Mouse (Mus musculus) ovary, postnatal 10 days (tissue): ENCODE data around the gene Hoxa6.

Source experiments
- DNase-seq: peaks from one replicate; pipeline ENCODE4 v3.0.0; 2022; ENCODE audit warnings: low spot score

The Hoxa6 gene

DNA sequence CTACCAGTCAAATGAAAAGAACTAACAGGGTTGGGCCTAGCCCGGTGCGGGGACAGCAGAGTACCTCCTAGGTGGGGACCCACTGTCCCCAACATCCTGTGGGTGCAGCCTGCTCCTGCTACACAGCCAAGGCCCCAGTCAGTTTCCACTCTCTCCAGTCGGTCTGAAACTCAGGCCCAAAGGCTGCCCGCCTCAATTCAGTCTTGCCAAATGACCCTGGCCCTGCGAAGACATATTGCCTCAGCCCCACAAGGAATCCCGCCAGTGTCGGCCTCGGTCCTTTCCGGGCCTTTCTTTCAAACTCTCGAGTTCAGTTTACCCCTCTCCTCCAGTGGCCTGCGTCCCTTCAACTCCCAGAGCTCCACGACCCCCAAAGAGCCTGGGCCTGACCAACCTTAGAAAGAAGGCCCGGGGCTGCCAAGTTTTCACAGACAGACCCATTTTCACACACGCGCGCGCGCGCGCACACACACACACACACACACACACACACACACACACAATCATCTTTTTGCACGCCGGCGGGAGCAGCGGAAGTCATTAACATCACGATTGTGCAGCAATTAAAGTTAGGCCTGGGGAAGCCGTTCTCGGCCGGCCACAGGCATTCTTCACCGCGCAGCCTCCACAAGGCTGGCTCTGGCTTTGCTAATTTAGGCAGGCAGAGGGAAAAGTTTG is 8.3 kb downstream of the Hoxa6 start:
- no peak for DNase-seq

- no peak for DNase-seq
Measured at GRCm38 (mm10) chr6:52197271-52197670, 11.3 kb downstream of the Hoxa6 start.

- no peak for DNase-seq
Measured at GRCm38 (mm10) chr6:52196811-52197210, 11.7 kb downstream of the Hoxa6 start.

DNA sequence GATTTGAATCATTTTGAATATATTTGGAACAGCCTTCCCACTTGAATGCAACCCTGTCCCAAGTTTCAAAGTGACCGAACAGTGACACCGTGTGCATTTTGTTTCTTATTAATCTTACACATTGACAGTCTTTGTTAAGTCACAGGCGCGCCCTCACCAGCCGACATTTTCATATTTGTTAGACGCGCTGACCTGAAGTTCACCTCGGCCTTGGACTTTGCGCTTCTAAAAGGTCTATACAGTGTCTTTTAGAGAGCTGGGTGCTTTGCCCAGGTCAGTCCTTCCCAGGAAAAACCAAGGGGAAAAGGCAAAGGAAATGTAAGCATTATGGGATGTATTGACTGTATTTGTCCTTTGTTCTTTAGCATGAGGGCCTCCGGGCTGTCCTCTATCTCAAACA is 13.8 kb downstream of the Hoxa6 start:
- DNase-seq = no peak

DNA sequence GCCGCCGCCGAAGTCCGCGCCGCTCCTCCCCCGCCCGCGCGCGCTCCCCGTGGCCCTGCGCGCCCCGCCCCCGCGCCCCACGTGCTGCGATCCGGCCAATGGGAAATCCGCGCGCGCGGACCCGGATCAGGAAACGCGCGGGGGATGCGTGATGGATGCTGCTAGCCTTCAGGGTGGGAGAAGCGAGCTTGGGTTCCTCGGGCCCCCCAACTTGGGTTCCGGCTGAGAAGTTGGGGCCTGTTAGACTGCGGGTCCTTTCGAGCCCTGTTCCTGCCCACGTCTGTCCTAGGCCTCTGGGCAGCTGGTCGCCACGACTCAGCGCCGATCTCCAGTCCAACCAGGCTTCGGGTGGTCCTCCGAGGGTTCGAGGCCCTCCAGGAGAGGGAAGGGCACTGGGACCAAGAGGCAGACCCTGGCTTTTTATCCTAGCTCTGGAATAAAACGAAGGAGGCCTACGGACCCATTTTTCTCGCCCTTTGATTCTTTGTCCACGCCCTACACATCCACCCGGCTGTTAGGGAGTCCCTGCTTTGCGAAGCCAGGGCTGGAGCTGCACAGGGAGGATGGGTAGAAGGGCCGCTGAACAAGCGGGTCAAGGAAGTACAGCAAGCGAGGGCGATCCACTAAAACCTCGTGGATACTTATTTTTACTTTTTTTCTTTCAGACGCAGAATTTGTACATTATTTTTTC is 16.5 kb downstream of the Hoxa6 start:
- DNase-seq = peak; percentile 75

DNA sequence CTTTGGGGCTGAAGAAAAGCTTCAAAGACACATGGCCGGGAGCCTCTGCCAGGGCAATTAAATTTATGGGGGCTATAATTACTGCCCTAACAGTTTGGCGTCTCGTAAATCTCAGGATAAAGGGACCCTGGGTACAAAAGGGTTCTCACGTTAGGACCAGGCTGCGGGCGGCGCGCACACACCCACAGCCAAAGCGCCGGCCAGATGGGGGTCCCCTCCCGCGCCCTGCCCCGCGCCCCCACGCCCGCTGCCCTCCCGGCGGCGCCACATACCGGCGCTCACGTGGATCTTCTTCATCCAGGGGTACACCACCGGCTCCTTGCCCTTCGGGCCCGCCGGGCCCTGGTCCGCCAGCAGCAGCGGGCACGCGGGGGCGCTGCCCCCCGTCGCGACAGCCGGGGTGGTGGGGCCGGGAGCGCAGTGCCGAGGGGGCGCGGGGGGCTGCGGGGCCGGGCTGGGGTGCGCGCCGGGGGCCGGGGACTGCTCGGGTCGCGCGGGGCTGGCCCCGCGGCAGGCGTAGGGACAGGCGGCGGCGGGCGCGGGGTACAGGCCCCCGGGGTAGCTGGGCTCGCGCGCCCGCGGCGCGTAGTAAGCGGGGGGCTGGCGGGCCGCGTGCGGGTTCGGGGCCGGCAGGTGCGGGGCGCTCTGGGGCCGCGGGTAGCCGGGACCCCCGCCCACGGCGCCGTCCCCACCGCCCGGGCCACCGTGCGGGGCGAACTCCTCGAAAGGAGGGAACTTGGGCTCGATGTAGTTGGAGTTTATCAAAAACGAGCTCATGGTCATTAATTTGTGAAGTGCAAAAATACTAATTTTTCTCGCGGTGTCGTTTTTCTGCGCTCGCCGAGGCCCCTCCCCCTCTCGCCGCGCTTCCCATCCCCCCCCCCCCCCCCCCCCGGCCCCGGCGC is 17.4 kb downstream of the Hoxa6 start, which contains the start of gene Hoxa4:
Gene Hoxa4 (minus strand): TSS at position 848 of the 905 bp plus-strand sequence.
- no peak for DNase-seq

- DNase-seq = no peak
Measured at GRCm38 (mm10) chr6:52190410-52190809, 18.1 kb downstream of the Hoxa6 start.

DNA sequence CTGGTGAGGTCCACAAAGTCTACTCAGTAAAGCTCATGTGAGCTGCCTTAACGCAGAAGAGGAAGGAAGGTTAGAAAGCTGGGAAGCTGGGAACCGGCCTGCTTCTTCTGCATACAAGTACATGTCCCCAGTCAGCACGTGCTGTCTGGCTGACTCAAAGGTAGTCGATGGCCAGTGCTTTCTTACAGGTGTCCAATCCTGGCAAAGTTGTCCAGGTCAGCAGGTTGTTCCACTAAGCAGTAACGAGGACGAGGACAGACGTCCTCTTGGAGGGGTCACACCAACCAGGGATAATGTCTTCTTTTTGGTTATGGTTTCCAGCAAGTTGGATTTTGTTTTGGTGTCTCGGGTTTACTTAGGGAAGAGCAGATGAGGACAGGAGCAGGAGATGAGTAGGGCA is 18.6 kb downstream of the Hoxa6 start:
- DNase-seq = no peak

DNA sequence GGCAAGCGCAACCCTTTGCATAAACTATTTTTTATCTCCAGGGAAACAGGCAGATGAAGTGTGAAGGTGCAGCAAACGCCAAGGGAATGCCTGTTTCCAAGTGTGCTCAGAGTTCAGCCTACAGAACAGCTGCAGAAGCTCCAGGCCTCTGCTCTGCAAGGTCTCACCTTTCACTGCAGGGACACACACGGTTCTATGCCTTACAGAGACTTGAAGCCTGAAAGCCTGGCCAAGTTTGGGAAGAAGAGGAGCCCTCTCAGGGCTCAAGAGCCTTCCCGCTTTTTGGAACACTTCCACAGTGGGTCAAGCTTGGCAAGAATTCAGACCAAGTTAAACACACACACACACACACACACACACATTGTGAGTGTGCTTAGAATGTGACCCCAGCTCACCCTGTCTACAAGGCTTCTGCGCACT is 19.3 kb downstream of the Hoxa6 start:
- no peak for DNase-seq

- DNase-seq = no peak
Measured at GRCm38 (mm10) chr6:52186500-52186899, 22.0 kb downstream of the Hoxa6 start.

GRCm38 (mm10) chr6:52185834-52186233 is 22.7 kb downstream of the Hoxa6 start:
- no peak for DNase-seq

DNA sequence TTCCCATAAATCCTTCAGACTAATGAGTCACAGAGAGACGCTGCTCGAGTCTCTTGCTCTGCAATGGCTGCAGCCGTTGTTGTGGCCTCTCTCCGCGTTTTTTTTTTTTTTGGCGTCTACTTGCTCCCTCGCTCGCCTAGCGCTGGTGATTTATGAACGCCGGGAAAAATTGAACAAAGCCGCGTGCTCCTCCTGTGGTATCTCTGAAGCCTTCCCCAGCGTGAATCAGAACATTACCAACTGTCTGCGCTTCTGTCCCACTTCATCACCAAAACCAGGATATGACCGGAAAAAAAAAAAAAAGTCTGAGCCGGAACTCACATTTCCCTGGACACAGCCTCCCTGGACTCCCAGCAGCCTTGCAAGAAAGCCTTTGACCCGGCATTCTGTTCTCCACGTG is 23.3 kb downstream of the Hoxa6 start:
- no peak for DNase-seq

- no peak for DNase-seq
Measured at GRCm38 (mm10) chr6:52184668-52185067, 23.9 kb downstream of the Hoxa6 start.

GRCm38 (mm10) chr6:52183311-52184080 is 25.0 kb downstream of the Hoxa6 start:
- no peak for DNase-seq

GRCm38 (mm10) chr6:52182793-52183192 is 25.7 kb downstream of the Hoxa6 start:
- DNase-seq = no peak

- DNase-seq = no peak
Measured at GRCm38 (mm10) chr6:52182030-52182429, 26.5 kb downstream of the Hoxa6 start.

DNA sequence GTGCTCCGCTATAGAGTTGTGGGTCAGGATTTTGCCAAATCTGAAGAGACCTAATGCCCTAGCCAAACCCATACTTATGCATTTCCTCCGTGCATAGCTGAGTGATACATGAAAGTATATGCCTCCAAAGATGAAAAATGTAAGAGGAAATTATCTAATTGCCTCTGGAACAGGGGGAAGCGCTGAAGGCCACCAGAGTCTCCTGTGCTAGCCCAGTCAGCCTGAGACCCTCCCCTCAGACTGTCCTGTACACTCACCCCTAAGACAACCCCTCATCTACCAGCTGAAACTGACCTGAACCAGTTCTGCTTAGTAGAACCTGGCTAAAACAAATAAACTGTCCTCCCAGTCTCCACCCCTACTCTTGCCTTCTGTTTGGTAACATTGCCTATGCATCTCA is 27.8 kb downstream of the Hoxa6 start:
- no peak for DNase-seq

- DNase-seq = no peak
Measured at GRCm38 (mm10) chr6:52180213-52180710, 28.3 kb downstream of the Hoxa6 start.

GRCm38 (mm10) chr6:52179690-52180089 is 28.8 kb downstream of the Hoxa6 start:
- no peak for DNase-seq

DNA sequence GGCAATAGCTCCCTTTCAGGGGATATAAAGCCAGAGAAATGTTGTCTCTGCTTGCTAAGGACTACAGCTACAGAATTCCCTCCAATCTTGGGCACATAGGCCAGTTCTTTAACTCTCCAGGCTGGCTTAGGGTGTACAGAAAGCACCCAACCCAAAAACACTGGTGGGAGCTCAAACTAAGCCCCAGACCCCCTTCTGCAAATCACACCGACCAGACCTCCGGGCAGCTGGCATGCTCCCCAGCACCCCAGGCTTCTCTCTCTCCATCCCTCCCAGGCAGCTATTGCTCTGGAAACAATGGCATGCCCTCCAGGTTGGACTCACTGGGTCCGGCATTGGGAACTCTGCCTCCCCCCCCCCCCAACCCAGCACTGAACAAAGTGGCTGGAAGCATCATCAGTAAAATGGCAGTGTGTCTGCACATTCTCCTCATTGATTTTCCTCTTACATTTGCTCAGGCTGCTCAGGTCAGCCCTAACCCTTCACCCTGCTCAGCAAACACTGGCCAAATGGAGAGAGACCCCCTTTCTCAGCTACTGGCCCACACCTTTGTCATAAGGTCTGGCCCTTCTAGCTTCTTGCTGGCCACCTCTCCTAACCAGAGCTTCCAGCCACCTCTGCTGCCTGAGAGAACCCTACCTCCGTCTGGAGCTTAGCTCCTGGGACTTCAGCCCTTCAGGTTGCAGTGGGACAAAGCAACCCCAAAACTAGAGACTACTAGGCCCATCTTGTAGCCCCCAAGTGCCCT is 29.4 kb downstream of the Hoxa6 start:
- no peak for DNase-seq

DNA sequence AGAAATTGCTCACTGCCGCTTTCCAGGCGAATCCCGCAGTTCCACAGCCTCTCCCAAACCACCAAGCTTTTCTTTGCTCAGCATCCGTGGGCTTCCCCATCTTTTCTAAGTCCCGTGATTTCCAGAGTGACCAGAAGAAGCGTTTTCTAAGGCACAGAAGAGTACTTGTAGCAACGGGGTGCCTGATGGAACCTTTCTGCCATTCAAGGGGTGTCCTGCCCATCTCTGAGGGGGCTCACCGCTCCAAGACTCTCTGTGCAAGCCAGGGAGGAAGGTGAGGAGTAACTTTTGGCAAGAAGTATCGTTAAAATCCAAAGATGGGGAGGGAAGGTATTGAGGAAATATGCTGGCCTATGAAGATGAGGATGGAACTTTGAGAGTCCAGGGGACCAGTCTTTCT is 30.7 kb downstream of the Hoxa6 start:
- no peak for DNase-seq
